ENCODE assay signal across 9 mouse cellular contexts in the genomic region with DNA sequence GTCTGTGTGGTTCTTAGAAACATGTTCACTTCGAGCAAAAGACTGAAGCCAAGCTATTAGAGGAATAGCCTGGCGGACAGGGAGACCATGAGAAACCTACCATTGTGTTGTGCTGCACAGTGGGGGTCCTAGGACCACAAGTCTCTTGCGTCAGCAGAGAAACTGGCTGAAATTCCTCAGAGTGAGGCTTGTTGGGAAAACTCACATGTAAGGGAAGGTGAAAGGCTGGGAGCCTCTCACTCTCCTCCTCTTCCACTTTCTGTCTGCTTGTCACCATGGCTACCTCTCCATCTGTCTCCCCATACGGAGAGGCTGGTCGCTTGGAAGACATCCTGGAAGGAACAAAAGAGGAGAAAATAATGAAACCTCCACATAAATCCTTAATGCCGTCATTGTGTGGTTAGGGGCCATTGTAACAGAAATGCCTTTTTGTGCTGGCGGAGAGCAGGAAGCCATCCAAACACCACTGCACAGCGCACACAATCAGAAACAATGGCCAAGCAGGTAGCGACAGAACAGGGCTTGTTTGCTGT.
A peak's percentile ranks its signal among the peaks of the same experiment; 100 is the strongest.
DNase-seq lines count a peak whose midpoint lies in the region; ATAC-seq lines count a peak whose summit lies in the region.
"Had no signal": no experiment of that assay in that cellular context is flagged by ENCODE, and none has a peak within 500 bp of the region (broad histone marks: within the 10 kb centered on the region; RNA-seq: fewer than 3 reads in every experiment).

No protein-coding gene starts in this region.

- H3K27me3 ChIP-seq in forebrain, embryonic 12.5 days, result no peaks in the 10 kb centered on the region
- no peaks in the 10 kb centered on the region for H3K27me3 ChIP-seq in neural tube, embryonic 14.5 days (ENCODE audit: control insufficient read depth, insufficient read depth, low read length)
- H3K27me3 ChIP-seq in intestine, embryonic 16.5 days (replicated peaks; ENCODE audit: control insufficient read depth, insufficient read depth, low read length), result no peaks in the 10 kb centered on the region

- peak overlapping the region; percentile 34 for H3K4me2 ChIP-seq in forebrain, embryonic 12.5 days
- no peak overlapping the region; the same call in 1 of the 2 replicates for H3K4me2 ChIP-seq in neural tube, embryonic 14.5 days (ENCODE audit: low read depth, low read length)
- no peak overlapping the region for H3K4me2 ChIP-seq in intestine, embryonic 16.5 days (ENCODE audit: low read depth, low read length)

- ATAC-seq in forebrain, embryonic 12.5 days (ENCODE audit: low FRiP score), result peak; percentile 81
- peak; percentile 80; the same call in 1 of the 2 replicates for ATAC-seq in neural tube, embryonic 14.5 days (ENCODE audit: low read depth)
- ATAC-seq in intestine, embryonic 16.5 days, result no peak
- no peak for ATAC-seq in megakaryocyte, adult 5-6 weeks (ENCODE audit: poor library complexity, severe bottlenecking)

- 7% methylated on average over 9 of the region's 9 CpGs for WGBS in forebrain, embryonic 12.5 days
- WGBS in neural tube, embryonic 14.5 days, result 11% methylated on average over 9 of the region's 9 CpGs
- WGBS in intestine, embryonic 16.5 days, result 74% methylated on average over 9 of the region's 9 CpGs

- peak overlapping the region; percentile 85 for H3K27ac ChIP-seq in forebrain, embryonic 12.5 days
- peak overlapping the region; percentile 31; the same call in 1 of the 2 replicates for H3K27ac ChIP-seq in neural tube, embryonic 14.5 days (ENCODE audit: low read depth, low read length)
- no peak overlapping the region for H3K27ac ChIP-seq in intestine, embryonic 16.5 days (ENCODE audit: low read length)
- H3K27ac ChIP-seq: macrophage had no signal

- peak; percentile 23 for DNase-seq in cerebellum, adult 9-11 months
- peak; percentile 24 to 34 for DNase-seq in layer of hippocampus, postnatal 25 days (ENCODE audit: extremely low spot score in 1 of 2, low spot score in 1 of 2)
- no peak for DNase-seq in kidney, postnatal 4 days
- DNase-seq: kidney, adult 18-20 months had no signal

- no peak overlapping the region for H3K4me3 ChIP-seq in forebrain, embryonic 12.5 days (replicated peaks)
- no peak overlapping the region for H3K4me3 ChIP-seq in neural tube, embryonic 14.5 days (ENCODE audit: low read depth, low read length)
- H3K4me3 ChIP-seq in intestine, embryonic 16.5 days (ENCODE audit: low read length), result no peak overlapping the region

- peaks cover 11% of the 10 kb centered on the region; the same call in 1 of the 2 replicates for H3K36me3 ChIP-seq in forebrain, embryonic 12.5 days (replicated peaks)
- H3K36me3 ChIP-seq in neural tube, embryonic 14.5 days (ENCODE audit: control insufficient read depth, insufficient read depth, low read length), result no peaks in the 10 kb centered on the region
- H3K36me3 ChIP-seq in intestine, embryonic 16.5 days (ENCODE audit: control insufficient read depth, insufficient read depth, low read length), result no peaks in the 10 kb centered on the region

- no peaks in the 10 kb centered on the region for H3K9me3 ChIP-seq in forebrain, embryonic 12.5 days
- H3K9me3 ChIP-seq in neural tube, embryonic 14.5 days (ENCODE audit: control insufficient read depth, low read length), result no peaks in the 10 kb centered on the region
- no peaks in the 10 kb centered on the region for H3K9me3 ChIP-seq in intestine, embryonic 16.5 days (ENCODE audit: control insufficient read depth, low read length)

- peaks cover 40% of the 10 kb centered on the region for H3K4me1 ChIP-seq in forebrain, embryonic 12.5 days
- peaks cover 11% of the 10 kb centered on the region; the same call in 1 of the 2 replicates for H3K4me1 ChIP-seq in neural tube, embryonic 14.5 days (ENCODE audit: control insufficient read depth, insufficient read depth, low read length)
- no peaks in the 10 kb centered on the region for H3K4me1 ChIP-seq in intestine, embryonic 16.5 days (ENCODE audit: control insufficient read depth, insufficient read depth, low read length)

- no peak overlapping the region; the same call in 1 of the 2 replicates for H3K9ac ChIP-seq in forebrain, embryonic 12.5 days
- H3K9ac ChIP-seq in neural tube, embryonic 14.5 days (replicated peaks; ENCODE audit: low read depth, low read length), result no peak overlapping the region
- no peak overlapping the region for H3K9ac ChIP-seq in intestine, embryonic 16.5 days (ENCODE audit: low read depth, low read length)

Comparison
In these comparisons a context has a peak if more than half of its experiments do, and no peak if none do; other contexts are left out.
1. DNase-seq: peak in cerebellum, adult 9-11 months (single experiment) and layer of hippocampus, postnatal 25 days (2 of 2); none in kidney, postnatal 4 days (0 of 2).
2. ATAC-seq: peak in forebrain, embryonic 12.5 days (single experiment) and neural tube, embryonic 14.5 days (single experiment); none in intestine, embryonic 16.5 days (single experiment) and megakaryocyte, adult 5-6 weeks (single experiment).